Mouse (Mus musculus) common myeloid progenitor, adult 5-6 weeks (primary cell): ENCODE data around the gene Itga4. TPM values are rescaled to one million over a fixed set of nuclear protein-coding genes. Genes with fewer than 3 reads are reported as not detected.

ENCODE experiments used
- ATAC-seq: replicated peaks from 2 replicates; pipeline ENCODE4 v1.8.0; 2016; ENCODE audit warnings: low read depth, mild to moderate bottlenecking, moderate TSS enrichment, inconsistent platforms; ENCODE audit not compliant: poor library complexity, severe bottlenecking
- total RNA-seq: library from RNA; stranded (forward); fragments of 200-1000, 187-1606 nt; gene quantifications from 2 replicates; pipeline ENCODE4 v1.2.3, GENCODE M21; 2017

The Itga4 gene
- total RNA-seq, 1 experiment from 2014 or later, result 192 TPM

DNA sequence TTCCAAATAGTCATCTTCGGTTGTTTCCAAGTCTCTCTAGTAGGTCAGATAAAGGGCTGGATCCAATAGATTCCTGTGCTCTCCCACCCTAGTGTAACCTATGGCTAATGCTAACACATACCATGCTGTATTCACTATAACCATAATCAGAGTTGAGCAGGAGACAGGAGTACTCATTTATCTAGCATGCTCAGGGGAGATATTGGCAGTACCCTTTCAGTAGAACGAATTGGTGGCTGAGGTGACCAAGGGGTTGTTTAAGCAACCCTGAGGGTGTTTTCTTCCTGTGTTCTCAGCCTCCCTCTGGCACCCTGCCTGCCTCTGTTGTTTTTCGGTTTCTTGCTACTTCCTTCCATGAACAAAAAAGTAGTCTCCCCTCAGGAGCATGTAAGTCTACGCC lies 4.1 kb downstream of the Itga4 start:
- peak; percentile 23 for ATAC-seq

GRCm38 (mm10) chr2:79265665-79266064 lies 10.4 kb downstream of the Itga4 start:
- ATAC-seq, result peak; percentile 45

- no peak for ATAC-seq
These were observed 11.3 kb downstream of the Itga4 start for GRCm38 (mm10) chr2:79266480-79266879.

DNA sequence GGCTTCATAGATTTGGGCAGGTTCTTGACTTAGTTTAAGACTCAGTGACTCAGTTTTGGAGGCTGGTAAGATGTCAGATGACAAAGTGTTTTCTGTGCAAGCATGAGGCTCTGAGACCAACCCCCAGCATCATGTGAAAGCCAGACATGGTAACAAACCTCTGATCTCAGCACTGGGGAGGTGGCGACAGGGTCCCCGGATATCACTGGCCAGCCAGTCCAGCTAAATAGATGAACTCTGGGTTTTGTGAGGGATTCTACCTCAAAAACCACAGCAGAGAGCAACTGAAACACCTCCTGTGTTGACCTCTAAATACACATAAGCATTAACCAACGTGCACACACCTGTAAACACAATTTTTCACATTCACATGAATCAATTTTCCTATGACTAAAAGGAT lies 12.0 kb downstream of the Itga4 start:
- no peak for ATAC-seq

GRCm38 (mm10) chr2:79268863-79269262 lies 13.6 kb downstream of the Itga4 start:
- no peak for ATAC-seq

- ATAC-seq, result peak; percentile 89
These were observed 14.9 kb downstream of the Itga4 start for GRCm38 (mm10) chr2:79270034-79270535.

DNA sequence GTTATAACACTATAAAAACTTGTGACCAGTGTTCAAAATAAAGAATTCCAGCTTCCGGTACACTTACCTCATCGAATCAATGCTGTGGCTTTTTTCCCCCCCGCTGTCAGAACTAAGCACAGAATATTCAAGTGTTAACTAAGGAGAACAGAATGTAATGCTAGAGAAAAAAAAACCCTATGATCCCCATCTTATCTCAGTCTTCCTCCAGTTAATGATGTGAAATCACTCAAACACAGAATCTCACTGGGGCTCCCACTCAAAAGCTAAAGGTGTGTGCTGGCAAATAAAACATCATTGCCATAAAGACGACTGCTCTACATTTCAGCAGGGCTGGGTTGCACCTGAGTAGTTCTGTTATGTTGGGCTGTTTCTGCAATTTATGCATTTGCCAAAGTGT lies 16.6 kb downstream of the Itga4 start:
- ATAC-seq, result no peak

DNA sequence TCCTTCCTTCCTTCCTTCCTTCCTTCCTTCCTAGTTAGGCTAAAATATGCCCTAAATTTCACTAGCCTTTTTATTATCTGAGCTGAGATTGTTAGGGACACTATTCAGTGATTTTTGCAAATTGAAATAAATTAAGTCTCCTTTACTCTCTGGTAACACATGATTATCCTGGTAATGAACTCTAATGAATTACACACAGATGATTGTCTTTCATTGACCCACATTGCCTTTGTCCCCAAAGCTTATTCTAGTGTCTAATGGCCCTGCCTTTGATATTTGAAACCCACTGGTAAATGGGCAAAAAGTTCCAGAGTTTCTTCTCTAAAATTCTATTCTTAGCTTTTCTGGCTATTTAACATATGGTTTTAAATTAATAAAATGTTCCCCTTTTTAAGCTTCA lies 23.4 kb downstream of the Itga4 start:
- no peak for ATAC-seq

GRCm38 (mm10) chr2:79284206-79284605 lies 29.0 kb downstream of the Itga4 start:
- ATAC-seq, result no peak

- ATAC-seq, result no peak
These were observed 34.9 kb downstream of the Itga4 start for GRCm38 (mm10) chr2:79290149-79290548.

DNA sequence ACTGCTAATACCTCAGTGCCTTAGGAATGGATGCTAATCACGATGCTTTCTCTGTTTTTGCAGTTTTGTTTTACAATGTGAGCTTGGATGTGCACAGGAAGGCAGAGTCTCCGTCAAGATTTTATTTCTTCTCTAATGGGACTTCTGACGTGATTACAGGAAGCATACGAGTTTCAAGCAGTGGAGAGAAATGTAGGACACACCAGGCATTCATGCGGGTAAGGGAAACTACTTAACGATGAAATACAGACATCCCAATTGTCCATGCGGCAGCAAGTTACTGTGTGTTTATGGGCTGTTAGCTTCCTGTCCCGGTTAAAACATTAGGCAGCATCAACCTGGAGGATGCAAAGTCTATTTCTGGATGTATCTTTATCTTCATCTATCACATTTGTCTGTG lies 36.7 kb downstream of the Itga4 start:
- ATAC-seq, result no peak

DNA sequence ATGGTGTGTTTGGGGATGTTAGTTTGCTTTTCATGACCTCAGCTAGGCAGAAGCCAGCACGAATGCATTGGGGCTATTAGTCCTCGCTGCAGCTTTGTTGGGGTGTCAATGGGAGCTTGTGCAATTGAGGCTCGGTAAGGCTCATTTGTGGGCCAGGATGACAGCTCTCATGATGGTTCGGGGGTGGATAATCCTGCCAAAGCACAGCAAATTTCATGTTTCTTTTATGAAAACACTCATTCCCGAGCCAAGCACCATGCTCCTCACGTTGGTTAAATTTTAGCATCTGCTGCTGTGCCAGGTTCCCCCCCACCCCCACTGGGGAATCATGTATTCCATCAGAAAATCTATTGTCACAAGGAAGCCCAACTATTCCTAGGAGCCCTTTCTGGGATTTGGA lies 37.2 kb downstream of the Itga4 start:
- ATAC-seq, result no peak

- no peak for ATAC-seq
These were observed 47.2 kb downstream of the Itga4 start for GRCm38 (mm10) chr2:79302398-79302797.

DNA sequence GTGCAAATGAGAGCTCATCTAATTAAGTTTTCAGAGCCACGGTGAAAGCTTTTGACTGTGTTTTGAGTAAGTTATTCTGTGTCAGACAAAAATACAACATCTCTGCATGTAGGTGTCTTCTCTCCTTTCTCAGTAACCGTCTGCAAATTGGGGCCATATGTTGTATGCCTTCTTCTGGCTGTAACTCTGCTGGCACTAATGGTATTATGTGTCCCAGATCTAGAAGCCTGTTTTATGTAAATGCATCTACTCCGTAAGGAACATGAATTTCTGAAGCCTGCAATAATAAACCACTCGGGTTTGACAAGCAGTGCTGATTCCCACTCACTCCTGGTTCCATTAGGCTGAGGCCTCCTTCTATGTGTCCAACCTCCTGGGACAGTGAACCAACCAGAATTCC lies 52.3 kb downstream of the Itga4 start:
- ATAC-seq, result no peak

- ATAC-seq, result no peak
These were observed 54.4 kb downstream of the Itga4 start for GRCm38 (mm10) chr2:79309454-79310118.

DNA sequence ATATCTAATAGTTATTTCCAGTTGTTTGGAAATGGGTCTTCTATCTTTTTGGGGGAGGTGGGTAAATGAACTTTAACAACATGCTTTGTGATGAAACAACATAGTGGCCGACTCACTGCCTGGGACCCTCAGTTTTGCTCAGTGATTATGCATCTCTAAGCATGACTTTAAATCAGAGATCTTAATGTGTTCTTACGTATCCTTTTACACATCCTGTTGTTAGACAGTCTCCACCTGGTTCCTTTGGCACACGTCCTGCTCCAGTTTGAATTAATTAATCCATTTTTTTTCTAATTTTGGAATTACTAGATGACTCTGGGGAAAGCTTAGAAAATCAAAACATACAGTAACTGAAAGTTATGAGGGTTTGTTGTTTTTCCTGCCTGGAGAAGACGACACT lies 57.3 kb downstream of the Itga4 start:
- ATAC-seq, result no peak

DNA sequence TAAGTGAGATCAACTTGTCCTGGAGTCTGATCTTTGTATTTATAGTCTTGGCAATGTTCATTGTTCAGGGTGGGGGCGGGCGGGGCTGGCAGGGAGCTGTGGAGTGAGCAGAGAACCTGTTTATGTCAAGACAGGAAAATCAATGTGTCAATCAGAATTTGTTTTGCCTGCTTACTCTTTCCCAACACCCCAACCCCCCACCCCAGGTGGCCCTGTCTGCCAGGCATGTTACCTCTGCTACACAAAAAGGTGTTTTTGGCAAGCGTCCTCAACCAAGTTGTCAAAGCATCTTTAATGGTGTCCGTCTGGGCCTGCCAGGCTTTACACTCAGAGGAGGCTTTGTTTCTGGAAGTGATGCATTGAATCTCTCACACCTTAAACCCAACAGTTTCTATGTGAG lies 59.9 kb downstream of the Itga4 start:
- ATAC-seq, result no peak

DNA sequence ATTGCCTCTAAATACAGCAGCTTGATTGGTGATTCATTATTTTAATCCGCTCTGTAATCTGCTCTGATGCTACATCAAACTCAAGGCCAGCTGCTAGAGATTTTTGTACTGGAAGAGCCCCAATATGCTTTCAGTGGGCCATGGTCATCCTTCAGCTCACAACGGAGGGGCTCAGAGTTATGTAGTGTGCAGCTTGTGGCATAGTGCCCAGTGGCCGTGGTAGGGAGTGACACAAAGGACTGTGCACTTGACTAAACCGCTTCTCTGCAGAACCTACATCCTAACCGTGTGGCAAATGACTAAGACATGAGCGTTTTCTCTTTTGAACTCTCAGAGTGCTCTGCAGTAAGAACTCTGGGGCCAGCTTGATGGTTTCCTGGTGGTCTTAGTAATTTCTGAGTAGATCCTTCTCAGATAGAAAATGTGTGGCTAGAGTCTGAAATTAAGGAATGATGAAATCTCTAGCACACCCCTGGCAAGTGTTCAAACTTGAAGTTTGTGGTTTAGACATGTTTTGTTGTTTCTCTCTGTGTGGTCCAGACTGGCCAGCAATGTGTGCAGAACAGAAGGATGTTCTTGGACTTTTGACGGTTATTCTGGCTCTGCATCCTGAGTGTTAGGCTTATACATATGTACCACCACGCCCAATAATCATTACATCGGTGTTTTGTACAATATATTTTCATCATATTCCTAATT lies 61.1 kb downstream of the Itga4 start:
- 0 out of 2 replicates have a peak, but pooled peaks have one; percentile 23 for ATAC-seq

GRCm38 (mm10) chr2:79328079-79328478 lies 72.9 kb downstream of the Itga4 start:
- ATAC-seq, result no peak

DNA sequence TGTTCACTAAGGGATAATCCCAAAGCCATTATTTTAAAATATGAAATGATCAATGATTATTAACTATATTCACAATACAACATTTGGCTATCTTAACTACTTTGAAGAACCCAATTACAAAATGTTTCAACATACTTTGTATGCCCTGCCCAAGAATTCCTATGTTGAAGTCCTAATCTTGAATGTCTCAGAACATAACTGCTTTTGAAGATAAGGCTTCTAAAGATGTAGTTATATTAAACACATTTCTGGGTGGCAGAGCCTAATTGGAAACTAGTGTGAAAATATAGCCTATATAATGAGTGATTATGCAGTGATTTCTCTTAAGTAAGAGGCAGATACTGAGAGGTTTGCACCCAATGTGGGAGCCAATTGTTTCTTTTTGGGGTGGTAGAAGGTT lies 79.4 kb downstream of the Itga4 start:
- no peak for ATAC-seq

DNA sequence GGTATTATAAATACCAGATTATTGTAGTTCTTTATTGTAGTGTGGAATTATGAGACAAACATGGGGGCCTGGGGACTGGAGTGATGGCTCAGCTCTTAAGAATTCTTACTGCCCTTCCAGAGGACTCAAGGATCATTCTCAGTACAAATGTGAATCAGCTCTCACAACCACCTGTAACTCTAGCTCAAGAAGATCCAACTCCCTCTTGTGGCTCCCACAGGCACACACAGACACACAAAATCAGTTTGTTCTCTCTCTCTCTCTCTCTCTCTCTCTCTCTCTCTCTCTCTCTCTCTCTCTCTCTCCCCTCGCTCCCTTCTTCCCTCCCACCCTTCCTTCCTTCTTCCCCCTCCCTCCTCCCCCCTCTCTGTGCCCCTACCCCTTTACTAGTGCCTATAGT lies 80.9 kb downstream of the Itga4 start:
- ATAC-seq, result no peak

- ATAC-seq, result peak; percentile 59
These were observed 83.8 kb downstream of the Itga4 start for GRCm38 (mm10) chr2:79339003-79339402.
